Mouse (Mus musculus) hindbrain, embryonic 14.5 days (tissue): ENCODE measurements at regions not wholly inside any gene's neighbourhood (a gene's known extent, or its start where the extent isn't known, plus 50 kb on each side); places are given as distances from the start of the nearest gene placed in this dataset.

Experiments
- ATAC-seq: fragments of 200-750 bp; cut with Nextera tagmentation; 2 replicates; pipeline ENCODE4 v1.8.0; 2017; ENCODE audit warnings: moderate number of reproducible peaks, mild to moderate bottlenecking, moderate TSS enrichment, moderate library complexity; ENCODE audit not compliant: low FRiP score
- DNase-seq: peaks from one replicate; pipeline ENCODE4 v3.0.0-alpha.2; 2015; ENCODE audit warnings: low spot score
- H3K27ac ChIP-seq: fragments of 300-500 bp; sonication (generic); 2 replicates; pipeline ENCODE4 v1.5.1; 2014; ENCODE audit warnings: mild to moderate bottlenecking, moderate library complexity
- H3K27me3 ChIP-seq: fragments of 300-500 bp; sonication (generic); 2 replicates; pipeline ENCODE4 v1.6.1; 2014; ENCODE audit warnings: mild to moderate bottlenecking, low read length, mixed read lengths; ENCODE audit not compliant: control insufficient read depth, insufficient read depth
- H3K36me3 ChIP-seq: fragments of 300-500 bp; sonication (generic); replicated peaks from 2 replicates; pipeline ENCODE4 v1.6.1; 2014; ENCODE audit not compliant: control insufficient read depth, insufficient read depth
- H3K4me1 ChIP-seq: fragments of 300-500 bp; sonication (generic); replicated peaks from 2 replicates; pipeline ENCODE4 v1.6.1; 2014; ENCODE audit warnings: antibody characterized with exemption, low read length, mixed read lengths; ENCODE audit not compliant: control insufficient read depth, insufficient read depth
- H3K4me2 ChIP-seq: fragments of 300-500 bp; sonication (generic); replicated peaks from 2 replicates; pipeline ENCODE4 v1.6.1; 2014; ENCODE audit warnings: mild to moderate bottlenecking, moderate library complexity
- H3K4me3 ChIP-seq: fragments of 300-500 bp; sonication (generic); replicated peaks from 2 replicates; pipeline ENCODE4 v1.5.1; 2014; ENCODE audit warnings: mild to moderate bottlenecking, low read length
- H3K9ac ChIP-seq: fragments of 300-500 bp; sonication (generic); 2 replicates; pipeline ENCODE4 v1.6.1; 2014
- H3K9me3 ChIP-seq: fragments of 300-500 bp; sonication (generic); 2 replicates; pipeline ENCODE4 v1.6.1; 2016; ENCODE audit warnings: low read length; ENCODE audit not compliant: control insufficient read depth
- whole genome bisulfite sequencing: fragments of 180-500 bp; shearing (Covaris S2); extraction: QIAGEN DNeasy Blood & Tissue Kit; methylation state at CpG from one replicate; pipeline ENCODE4 v1.1.7; 2014; 5-methylcytosine and 5-hydroxymethylcytosine counted together

- DNase-seq (no peak), ATAC-seq (no peak)
- H3K4me3 ChIP-seq: no peak overlapping the region
- WGBS: 29% methylated on average over 10 of the region's 10 CpGs
- no peaks in the 10 kb centered on the region for H3K36me3 ChIP-seq
- H3K27ac ChIP-seq: no peak overlapping the region
- H3K4me1 ChIP-seq: no peaks in the 10 kb centered on the region
- H3K9me3 ChIP-seq: no peaks in the 10 kb centered on the region
- H3K9ac ChIP-seq: no peak overlapping the region
- no peaks in the 10 kb centered on the region for H3K27me3 ChIP-seq
- H3K4me2 ChIP-seq: no peak overlapping the region
Measured at GRCm38 (mm10) chr12:32728425-32728824, 90.9 kb upstream of the Nampt start.

- Histone ChIP-seq H3K4me3 (no peak overlapping the region), H3K4me1 (no peaks in the 10 kb centered on the region), H3K27ac (no peak overlapping the region), H3K4me2 (no peak overlapping the region), H3K36me3 (no peaks in the 10 kb centered on the region), H3K9me3 (no peaks in the 10 kb centered on the region), H3K9ac (no peak overlapping the region), H3K27me3 (no peaks in the 10 kb centered on the region)
- DNase-seq: no peak
- WGBS: 66% methylated on average over 2 of the region's 2 CpGs
- no peak for ATAC-seq
Measured at GRCm38 (mm10) chr12:32735224-32735623, 84.1 kb upstream of the Nampt start.

GRCm38 (mm10) chr12:32741465-32741864 lies 77.9 kb upstream of the Nampt start:
- Histone ChIP-seq H3K4me3 (no peak overlapping the region), H3K9me3 (no peaks in the 10 kb centered on the region), H3K36me3 (no peaks in the 10 kb centered on the region), H3K27me3 (no peaks in the 10 kb centered on the region), H3K4me1 (no peaks in the 10 kb centered on the region), H3K4me2 (no peak overlapping the region), H3K9ac (no peak overlapping the region), H3K27ac (no peak overlapping the region)
- no peak for ATAC-seq
- DNase-seq: no peak

- Histone ChIP-seq H3K9me3 (no peaks in the 10 kb centered on the region), H3K9ac (no peak overlapping the region), H3K27ac (no peak overlapping the region), H3K27me3 (no peaks in the 10 kb centered on the region), H3K4me1 (no peaks in the 10 kb centered on the region), H3K36me3 (no peaks in the 10 kb centered on the region), H3K4me2 (no peak overlapping the region), H3K4me3 (no peak overlapping the region)
- ATAC-seq (no peak), DNase-seq (no peak)
- WGBS: 67% methylated on average over 2 of the region's 2 CpGs
Measured at GRCm38 (mm10) chr12:32757441-32758119, 61.8 kb upstream of the Nampt start.

GRCm38 (mm10) chr12:32758150-32758549 lies 61.2 kb upstream of the Nampt start:
- Histone ChIP-seq H3K9me3 (no peaks in the 10 kb centered on the region), H3K4me2 (no peak overlapping the region), H3K4me1 (no peaks in the 10 kb centered on the region), H3K9ac (no peak overlapping the region), H3K4me3 (no peak overlapping the region), H3K27ac (no peak overlapping the region), H3K36me3 (no peaks in the 10 kb centered on the region), H3K27me3 (no peaks in the 10 kb centered on the region)
- WGBS: 88% methylated on average over 2 of the region's 2 CpGs
- ATAC-seq: no peak
- DNase-seq: no peak

GRCm38 (mm10) chr12:32760627-32761026 lies 58.7 kb upstream of the Nampt start:
- Histone ChIP-seq H3K4me3 (no peak overlapping the region), H3K27me3 (no peaks in the 10 kb centered on the region), H3K4me1 (no peaks in the 10 kb centered on the region), H3K9me3 (no peaks in the 10 kb centered on the region), H3K27ac (no peak overlapping the region), H3K4me2 (no peak overlapping the region), H3K36me3 (no peaks in the 10 kb centered on the region), H3K9ac (no peak overlapping the region)
- DNase-seq: no peak
- ATAC-seq: no peak
- 87% methylated on average over 3 of the region's 3 CpGs for WGBS

- 64% methylated on average over 3 of the region's 3 CpGs for WGBS
- DNase-seq: no peak
- no peaks in the 10 kb centered on the region for H3K4me1 ChIP-seq
- H3K4me2 ChIP-seq: no peak overlapping the region
- H3K36me3 ChIP-seq: no peaks in the 10 kb centered on the region
- no peaks in the 10 kb centered on the region for H3K27me3 ChIP-seq
- no peak overlapping the region for H3K4me3 ChIP-seq
- H3K9ac ChIP-seq: no peak overlapping the region
- no peaks in the 10 kb centered on the region for H3K9me3 ChIP-seq
- H3K27ac ChIP-seq: no peak overlapping the region
- no peak for ATAC-seq
Measured at GRCm38 (mm10) chr12:32761055-32761454, 58.3 kb upstream of the Nampt start.

- no peaks in the 10 kb centered on the region for H3K36me3 ChIP-seq
- no peak overlapping the region for H3K9ac ChIP-seq
- no peaks in the 10 kb centered on the region for H3K9me3 ChIP-seq
- DNase-seq: no peak
- 85% methylated on average over 3 of the region's 3 CpGs for WGBS
- H3K27me3 ChIP-seq: no peaks in the 10 kb centered on the region
- H3K27ac ChIP-seq: no peak overlapping the region
- no peaks in the 10 kb centered on the region for H3K4me1 ChIP-seq
- H3K4me2 ChIP-seq: no peak overlapping the region
- ATAC-seq: no peak
- no peak overlapping the region for H3K4me3 ChIP-seq
Measured at GRCm38 (mm10) chr12:32764271-32764670, 55.1 kb upstream of the Nampt start.

GRCm38 (mm10) chr12:32764747-32765146 lies 54.6 kb upstream of the Nampt start:
- Histone ChIP-seq H3K4me2 (no peak overlapping the region), H3K4me1 (no peaks in the 10 kb centered on the region), H3K9ac (no peak overlapping the region), H3K4me3 (no peak overlapping the region), H3K27ac (no peak overlapping the region), H3K27me3 (no peaks in the 10 kb centered on the region), H3K36me3 (no peaks in the 10 kb centered on the region), H3K9me3 (no peaks in the 10 kb centered on the region)
- no peak for DNase-seq
- no peak for ATAC-seq
- WGBS: 80% methylated on average over 7 of the region's 7 CpGs

- ATAC-seq (no peak), DNase-seq (no peak)
- Histone ChIP-seq H3K4me3 (no peak overlapping the region), H3K4me1 (no peaks in the 10 kb centered on the region), H3K4me2 (no peak overlapping the region), H3K36me3 (no peaks in the 10 kb centered on the region), H3K9ac (no peak overlapping the region), H3K9me3 (no peaks in the 10 kb centered on the region), H3K27ac (no peak overlapping the region), H3K27me3 (no peaks in the 10 kb centered on the region)
Measured at GRCm38 (mm10) chr12:32765861-32766260, 53.5 kb upstream of the Nampt start.
